9 mouse cellular contexts compared by ENCODE assay signal in the genomic region with DNA sequence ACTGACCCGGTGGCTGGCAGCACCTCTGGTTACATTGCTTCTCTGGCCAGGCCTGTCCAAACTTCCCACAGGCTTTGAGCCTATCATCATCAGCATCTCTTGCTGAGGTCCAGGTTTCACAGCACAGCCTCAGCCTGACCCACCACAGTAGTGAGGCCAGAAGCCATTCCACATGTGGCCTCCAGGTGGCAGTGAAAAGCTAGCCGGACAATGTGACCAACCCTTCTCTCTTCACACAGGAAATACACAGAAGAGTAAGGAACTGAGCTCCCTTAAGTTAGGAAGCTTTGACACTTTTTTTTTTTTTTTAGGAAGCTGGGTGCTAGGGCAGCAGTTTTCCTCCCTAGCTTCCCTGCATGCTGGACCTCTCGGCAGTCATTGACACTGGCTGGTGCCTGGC. TPM values are rescaled to one million over a fixed set of nuclear protein-coding genes. Genes with fewer than 3 reads are reported as not detected.
A peak's percentile ranks its signal among the peaks of the same experiment; 100 is the strongest.
DNase-seq lines count a peak whose midpoint lies in the region; ATAC-seq and TF ChIP-seq lines count a peak whose summit lies in the region.
"Had no signal": no experiment of that assay in that cellular context is flagged by ENCODE, and none has a peak within 500 bp of the region (broad histone marks: within the 10 kb centered on the region; RNA-seq: fewer than 3 reads in every experiment).

No protein-coding gene starts in this region.

- H3K9ac ChIP-seq in forebrain, embryonic 11.5 days (ENCODE audit: low read length): no peak overlapping the region
- H3K9ac ChIP-seq in midbrain, postnatal 0 days (replicated peaks; ENCODE audit: low read length, poor library complexity, severe bottlenecking): no peak overlapping the region
- H3K9ac ChIP-seq: neural tube, embryonic 12.5 days had no signal

- H3K27ac ChIP-seq in cerebellum, adult 2 months (ENCODE audit: insufficient read depth, low read length): no peak overlapping the region
- H3K27ac ChIP-seq in thymus, adult 2 months (ENCODE audit: control insufficient read depth, insufficient read depth, low read length): no peak overlapping the region
- H3K27ac ChIP-seq in forebrain, embryonic 11.5 days (ENCODE audit: low read depth, low read length): no peak overlapping the region
- H3K27ac ChIP-seq in midbrain, postnatal 0 days (ENCODE audit: low read depth, low read length): no peak overlapping the region
- H3K27ac ChIP-seq: neural tube, embryonic 12.5 days had no signal

- DNase-seq in cerebellum, adult 2 months: peak; percentile 40 to 43
- DNase-seq in cerebellum, adult 11 months: no peak
- DNase-seq in thymus, adult 2 months: peak; percentile 31
- DNase-seq in thymus, adult 18-20 months: no peak
- peak; percentile 71 for DNase-seq in forebrain, embryonic 11.5 days (ENCODE audit: low spot score)
- DNase-seq in kidney, postnatal 4 days: peak; percentile 67 to 71
- peak; percentile 42 for DNase-seq in midbrain, postnatal 0 days (ENCODE audit: low spot score)
- DNase-seq in Muller cell, postnatal 12 days (ENCODE audit: inconsistent ontology term): no peak

- peaks cover 3% of the 10 kb centered on the region; the same call in 1 of the 2 replicates for H3K27me3 ChIP-seq in cerebellum, adult 2 months (ENCODE audit: control insufficient read depth, insufficient read depth, low read length)
- peaks cover 10% of the 10 kb centered on the region; the same call in 1 of the 2 replicates for H3K27me3 ChIP-seq in thymus, adult 2 months (ENCODE audit: control insufficient read depth, insufficient read depth, low read length)
- peaks cover 40% of the 10 kb centered on the region for H3K27me3 ChIP-seq in forebrain, embryonic 11.5 days (ENCODE audit: control insufficient read depth, insufficient read depth, low read length)
- H3K27me3 ChIP-seq in midbrain, postnatal 0 days (ENCODE audit: insufficient read depth, low read length): peaks cover 42% of the 10 kb centered on the region

- H3K4me3 ChIP-seq in cerebellum, adult 2 months (replicated peaks; ENCODE audit: insufficient read depth, low read depth, low read length): no peak overlapping the region
- H3K4me3 ChIP-seq in thymus, adult 2 months (ENCODE audit: control insufficient read depth, insufficient read depth, low read length): no peak overlapping the region
- no peak overlapping the region for H3K4me3 ChIP-seq in forebrain, embryonic 11.5 days (ENCODE audit: low read depth, low read length)
- no peak overlapping the region for H3K4me3 ChIP-seq in midbrain, postnatal 0 days (ENCODE audit: low read depth, low read length)
- H3K4me3 ChIP-seq: neural tube, embryonic 12.5 days had no signal

- no peaks in the 10 kb centered on the region for H3K4me1 ChIP-seq in cerebellum, adult 2 months (ENCODE audit: control insufficient read depth, insufficient read depth, low read length)
- H3K4me1 ChIP-seq in thymus, adult 2 months (replicated peaks; ENCODE audit: control insufficient read depth, insufficient read depth, low read length): no peaks in the 10 kb centered on the region
- H3K4me1 ChIP-seq in forebrain, embryonic 11.5 days (replicated peaks; ENCODE audit: control insufficient read depth, insufficient read depth, low read length): no peaks in the 10 kb centered on the region
- H3K4me1 ChIP-seq in midbrain, postnatal 0 days (ENCODE audit: insufficient read depth, low read length): no peaks in the 10 kb centered on the region; the same call in 1 of the 2 replicates

- H3K9me3 ChIP-seq in forebrain, embryonic 11.5 days (ENCODE audit: control insufficient read depth, low read length): no peaks in the 10 kb centered on the region
- no peaks in the 10 kb centered on the region for H3K9me3 ChIP-seq in midbrain, postnatal 0 days (ENCODE audit: low read length)
- H3K9me3 ChIP-seq: neural tube, embryonic 12.5 days had no signal

- H3K4me2 ChIP-seq in forebrain, embryonic 11.5 days (ENCODE audit: low read depth, low read length, severe bottlenecking): no peak overlapping the region
- H3K4me2 ChIP-seq in midbrain, postnatal 0 days (ENCODE audit: low read depth, low read length, poor library complexity, severe bottlenecking): no peak overlapping the region
- H3K4me2 ChIP-seq: neural tube, embryonic 12.5 days had no signal

- WGBS in cerebellum, adult 2 months: 35% methylated on average over 3 of the region's 3 CpGs
- 46% methylated on average over 3 of the region's 3 CpGs for WGBS in thymus, adult 2 months
- 32% methylated on average over 3 of the region's 3 CpGs for WGBS in forebrain, embryonic 11.5 days
- WGBS in midbrain, postnatal 0 days: 35% methylated on average over 3 of the region's 3 CpGs

- peak; percentile 71; the same call in 1 of the 2 replicates for ATAC-seq in forebrain, embryonic 11.5 days (replicated peaks; ENCODE audit: low FRiP score)
- ATAC-seq in midbrain, postnatal 0 days (ENCODE audit: low FRiP score): no peak

- peak; percentile 85 for TF ChIP-seq CTCF in cerebellum, adult 2 months (IDR thresholded peaks at IDR 0.05; ENCODE audit: borderline replicate concordance, insufficient read depth, low read depth, low read length)
- peak; percentile 44; the same call in 1 of the 2 replicates for TF ChIP-seq CTCF in thymus, adult 2 months (IDR thresholded peaks at IDR 0.05; ENCODE audit: borderline replicate concordance, control insufficient read depth, extremely low read depth, insufficient read depth, low read length, poor library complexity)
- peak; percentile 76 for TF ChIP-seq CTCF in midbrain, postnatal 0 days (IDR thresholded peaks at IDR 0.05)

- no peaks in the 10 kb centered on the region for H3K36me3 ChIP-seq in thymus, adult 2 months (ENCODE audit: control insufficient read depth, insufficient read depth, low read length)
- H3K36me3 ChIP-seq in forebrain, embryonic 11.5 days (ENCODE audit: control insufficient read depth, insufficient read depth, low read length): no peaks in the 10 kb centered on the region
- H3K36me3 ChIP-seq in midbrain, postnatal 0 days (ENCODE audit: insufficient read depth, low read length): no peaks in the 10 kb centered on the region
- H3K36me3 ChIP-seq: neural tube, embryonic 12.5 days had no signal

- no peak for TF ChIP-seq POLR2A in cerebellum, adult 2 months (IDR thresholded peaks at IDR 0.05; ENCODE audit: borderline replicate concordance, insufficient read depth, low read length)
- TF ChIP-seq POLR2A in thymus, adult 2 months (IDR thresholded peaks at IDR 0.05; ENCODE audit: control insufficient read depth, extremely low read depth, insufficient read depth, low read length, poor library complexity): no peak

RNA-seq across cellular contexts. Expression of a gene that starts 7.7 kb away (rescaled TPM):
- 31.7 and 35.9 TPM in 2 replicates for polyA plus RNA-seq in cerebellum, adult 2 months (2012; rRNA removed)
- polyA plus RNA-seq in thymus, adult 2 months (2012; rRNA removed): 12.6 and 14.2 TPM in 2 replicates
- polyA plus RNA-seq in forebrain, embryonic 11.5 days (2014; fragmentation: Nextera tagmentation; extraction: Ambion mirVana): 6.4 and 7.2 TPM in 2 replicates
- 8.3 and 10.0 TPM in 2 replicates for total RNA-seq in midbrain, postnatal 0 days (2014; rRNA removed)
- 7.3 and 8.2 TPM in 2 replicates for polyA plus RNA-seq in midbrain, postnatal 0 days (2015; fragmentation: Nextera tagmentation; extraction: Ambion mirVana)

Comparison
In these comparisons a context has a peak if more than half of its experiments do, and no peak if none do; other contexts are left out.
1. DNase-seq: peak in cerebellum, adult 2 months (2 of 2), thymus, adult 2 months (single experiment), forebrain, embryonic 11.5 days (single experiment), kidney, postnatal 4 days (2 of 2) and midbrain, postnatal 0 days (single experiment); none in cerebellum, adult 11 months (single experiment), thymus, adult 18-20 months (0 of 2) and Muller cell, postnatal 12 days (single experiment).
2. Peak in every context shown above with its lines, with median percentiles within 50 percentile points of each other: CTCF ChIP-seq.